Mouse (Mus musculus) heart, adult 9 months (tissue): ENCODE results near the gene Itgal.
A peak's percentile ranks its signal among the peaks of the same experiment; 100 is the strongest.
"Not testable (repeated sequence)": the region's sequence is repeated elsewhere in the genome, so short reads cannot be mapped to it uniquely, and the experiment has no call there.

ENCODE experiments used
- DNase-seq, 2 experiments: peaks; one replicate each; pipeline ENCODE4 v3.0.0; 2022; ENCODE audit warnings: low spot score in 2 of 2

Itgal gene

DNA sequence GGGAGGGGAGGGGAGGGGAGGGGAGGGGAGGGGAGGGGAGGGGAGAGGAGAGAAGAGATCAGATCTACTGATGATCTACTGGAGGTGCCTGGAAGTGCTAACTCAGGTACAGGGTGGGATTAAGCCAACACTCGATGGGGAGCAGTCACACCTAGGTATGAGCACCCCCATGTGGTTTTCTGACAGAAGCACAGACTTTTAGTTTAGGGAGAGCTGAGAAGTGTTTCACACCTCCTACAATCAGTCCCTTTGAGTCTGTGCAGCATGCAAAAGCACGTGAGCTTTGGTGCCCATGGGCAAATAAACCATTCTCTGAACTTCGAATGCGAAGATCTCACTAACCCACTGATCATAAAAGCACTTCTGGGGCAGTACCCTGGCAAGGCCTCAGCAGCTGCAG is 46.3 kb downstream of the Itgal start:
- no peak for DNase-seq

DNA sequence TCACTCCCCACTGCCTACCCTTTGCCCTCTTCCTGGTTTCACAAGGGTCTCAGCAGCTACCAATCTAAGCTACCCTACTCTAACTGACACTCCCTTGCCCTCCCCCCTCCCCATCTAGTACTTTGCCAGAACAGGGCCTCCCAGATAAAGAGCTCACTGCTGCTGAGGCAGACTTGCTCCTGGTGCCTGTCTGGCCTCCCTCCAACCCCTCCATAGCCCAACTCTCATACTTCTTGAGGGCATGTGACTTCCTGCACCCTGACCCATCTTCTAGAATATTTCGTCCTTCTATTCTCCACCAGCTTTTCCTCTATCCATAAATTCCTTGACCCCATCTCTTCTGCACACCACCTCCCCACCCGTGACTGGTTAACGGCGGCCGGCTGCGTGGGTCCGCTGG is 46.8 kb downstream of the Itgal start:
- DNase-seq = no peak

DNA sequence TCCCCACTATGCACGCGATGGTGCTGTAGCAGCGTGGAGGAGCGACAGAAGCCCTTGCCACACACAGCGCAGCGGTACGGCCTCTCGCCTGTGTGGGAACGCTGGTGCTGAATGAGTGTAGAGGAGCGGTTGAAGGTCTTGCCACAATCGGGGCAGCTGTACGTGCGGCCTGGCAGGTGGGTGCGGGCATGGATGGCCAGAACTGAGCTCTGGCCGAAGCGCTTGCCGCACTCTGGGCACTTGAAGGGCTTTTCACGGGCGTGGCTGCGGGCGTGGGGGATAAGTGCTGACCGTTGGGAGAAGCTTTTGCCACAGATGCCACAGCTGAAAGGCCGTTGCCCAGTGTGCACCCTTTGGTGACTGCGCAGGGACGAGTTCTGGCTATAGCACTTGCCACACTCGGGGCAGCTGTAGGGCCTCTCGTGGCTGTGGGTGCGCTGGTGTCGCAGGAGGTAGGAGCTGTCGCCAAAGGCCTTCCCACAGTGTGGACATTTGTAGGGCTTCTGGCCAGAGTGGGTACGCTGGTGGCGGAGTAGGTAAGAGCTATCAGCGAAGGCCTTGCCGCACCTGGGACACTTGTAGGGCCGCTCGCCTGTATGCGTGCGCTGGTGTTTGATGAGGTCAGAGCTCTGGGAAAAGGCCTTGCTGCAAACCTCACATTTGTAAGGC is 47.4 kb downstream of the Itgal start:
- no peak for DNase-seq

GRCm38 (mm10) chr7:127344371-127344770 is 48.3 kb downstream of the Itgal start:
- no peak for DNase-seq

- DNase-seq = no peak
These were observed 49.0 kb downstream of the Itgal start for GRCm38 (mm10) chr7:127345092-127345491.

- DNase-seq = peak; percentile 94 to 95
These were observed 49.7 kb downstream of the Itgal start, which contains the start of gene Zfp768 for GRCm38 (mm10) chr7:127345512-127346325. Zfp768 (minus strand) TSS chr7:127345589.

DNA sequence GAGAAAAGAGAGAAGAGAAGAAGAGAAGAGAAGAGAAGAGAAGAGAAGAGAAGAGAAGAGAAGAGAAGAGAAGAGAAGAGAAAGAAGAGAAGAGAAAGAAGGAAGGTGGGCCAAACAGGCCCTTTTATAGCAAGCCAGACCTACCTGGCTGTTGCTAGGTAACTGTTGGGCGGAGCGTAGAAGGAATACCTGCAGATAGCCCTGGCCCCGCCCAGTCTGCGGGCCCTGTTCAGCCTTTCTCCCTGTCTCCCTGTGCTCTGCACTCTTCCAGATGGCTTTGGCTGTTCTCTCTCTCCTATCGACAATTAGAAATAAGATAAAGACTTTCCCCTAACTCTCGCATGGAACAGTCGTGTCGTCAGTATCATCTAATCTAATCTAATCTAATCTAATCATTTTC is 50.6 kb downstream of the Itgal start:
- no peak for DNase-seq

GRCm38 (mm10) chr7:127351230-127352004 is 55.4 kb downstream of the Itgal start:
- DNase-seq = no peak

GRCm38 (mm10) chr7:127355796-127356195 is 59.7 kb downstream of the Itgal start:
- DNase-seq = no peak

DNA sequence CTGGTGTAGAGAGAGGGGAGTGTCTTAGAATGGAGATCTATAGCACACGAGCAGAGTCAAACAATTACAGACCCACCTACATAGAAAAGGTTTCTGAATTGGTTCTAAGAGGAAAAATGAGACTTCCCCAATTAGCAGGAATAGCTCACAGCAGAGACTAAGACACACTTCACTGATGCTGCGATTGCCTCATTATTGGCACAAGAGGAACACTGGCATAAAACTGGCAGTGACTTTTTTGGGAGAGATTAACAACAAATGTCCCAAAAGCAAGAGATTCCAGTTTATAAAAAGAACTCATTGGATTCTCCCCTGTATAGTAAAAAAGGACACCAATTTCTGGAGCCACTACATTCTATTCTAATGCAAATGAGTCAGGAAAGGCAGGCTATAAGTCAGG is 61.8 kb downstream of the Itgal start:
- no peak for DNase-seq

- DNase-seq = no peak
These were observed 62.4 kb downstream of the Itgal start for GRCm38 (mm10) chr7:127358472-127358871.

GRCm38 (mm10) chr7:127360265-127360664 is 64.2 kb downstream of the Itgal start:
- DNase-seq = no peak

DNA sequence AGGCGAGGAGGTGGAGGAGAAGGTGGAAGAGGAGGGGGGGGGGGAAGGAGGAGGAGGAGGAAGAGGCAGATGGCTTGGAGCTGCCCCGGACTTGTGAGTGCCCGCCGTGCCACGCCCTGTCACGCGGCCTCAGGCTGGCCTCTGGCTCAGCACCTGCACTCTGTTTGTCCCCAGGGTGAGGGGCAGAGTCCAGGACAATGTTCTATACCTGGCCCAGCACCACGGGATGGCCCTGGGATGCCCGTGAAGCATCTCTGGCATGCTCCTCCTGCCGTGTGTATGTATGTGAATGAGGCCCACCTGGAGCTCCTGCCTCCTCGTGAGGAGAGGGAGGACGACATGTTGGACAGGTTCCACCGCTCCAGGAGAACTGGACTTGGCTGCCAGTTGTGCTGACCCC is 65.4 kb downstream of the Itgal start:
- DNase-seq = no peak

- peak in 1 of 2 experiments; percentile 33 for DNase-seq
These were observed 66.4 kb downstream of the Itgal start for GRCm38 (mm10) chr7:127362418-127362817.

DNA sequence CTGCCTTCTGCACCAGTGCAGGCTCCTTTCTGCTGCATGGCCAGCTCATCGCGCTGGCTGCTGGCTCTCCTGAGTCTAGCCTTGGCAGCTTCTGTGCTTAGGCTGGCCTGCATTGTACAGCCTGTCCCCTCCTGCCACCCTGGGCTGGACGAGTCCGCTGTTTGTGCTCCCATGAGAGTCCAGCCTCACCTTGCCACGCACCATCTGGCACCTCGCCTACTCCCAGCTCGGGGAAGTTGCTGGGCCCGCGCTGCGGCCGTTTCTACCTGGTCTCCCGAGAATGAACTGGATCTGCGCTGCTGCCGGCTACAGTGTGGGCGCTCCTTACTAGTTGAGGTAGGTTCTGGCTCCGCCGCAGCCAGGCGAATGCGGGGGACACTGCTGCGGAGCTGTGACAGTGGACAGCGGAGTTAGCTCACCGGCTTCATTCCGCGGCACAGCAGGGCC is 67.4 kb downstream of the Itgal start:
- DNase-seq = no peak

DNA sequence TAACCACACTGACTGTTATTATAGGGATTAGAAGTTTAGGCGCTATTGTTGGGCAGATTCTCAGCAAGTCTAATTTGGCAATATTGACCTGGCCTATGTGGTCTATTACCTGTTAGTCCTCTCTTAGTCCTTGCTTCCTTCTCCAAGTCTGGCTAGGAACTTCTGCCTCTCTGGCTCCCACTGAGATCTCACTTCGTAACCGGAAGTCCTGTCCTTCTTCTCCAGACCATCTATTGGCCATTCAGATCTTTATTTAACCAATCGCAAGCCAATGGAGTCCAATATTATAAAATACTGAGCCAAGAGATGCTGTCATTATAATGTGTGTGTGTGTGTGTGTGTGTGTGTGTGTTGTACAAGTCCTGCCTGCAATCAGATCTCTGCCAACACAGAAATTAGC is 68.1 kb downstream of the Itgal start:
- peak; percentile 44 to 56 for DNase-seq

- DNase-seq = no peak
These were observed 70.2 kb downstream of the Itgal start for GRCm38 (mm10) chr7:127366249-127366648.

GRCm38 (mm10) chr7:127371213-127371612 is 75.2 kb downstream of the Itgal start:
- DNase-seq = no peak

DNA sequence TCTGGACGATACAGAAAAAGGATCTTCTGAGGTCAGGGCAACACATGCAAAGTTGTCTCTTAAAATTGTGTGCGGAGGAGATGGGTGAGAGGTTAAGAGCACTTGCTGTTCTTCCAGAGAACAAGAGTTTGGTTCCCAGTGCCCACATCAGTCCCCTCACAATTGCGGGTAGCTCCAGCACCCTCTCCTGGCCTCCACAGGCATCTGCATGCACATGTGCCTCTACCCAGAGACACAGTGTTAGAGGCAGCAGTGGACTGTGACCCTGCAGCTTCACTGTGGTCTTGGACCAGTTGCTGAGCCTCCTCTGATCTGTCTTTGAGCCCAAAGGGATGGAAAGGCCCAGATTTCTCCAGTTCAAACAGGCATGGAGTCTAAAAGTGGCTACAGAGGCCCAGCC is 75.8 kb downstream of the Itgal start:
- not testable (repeated sequence) for DNase-seq

- DNase-seq = peak; percentile 96 to 97
These were observed 79.5 kb downstream of the Itgal start, which contains the start of gene Zfp747 for GRCm38 (mm10) chr7:127375271-127376245. Zfp747 (minus strand) TSS chr7:127376050.

DNA sequence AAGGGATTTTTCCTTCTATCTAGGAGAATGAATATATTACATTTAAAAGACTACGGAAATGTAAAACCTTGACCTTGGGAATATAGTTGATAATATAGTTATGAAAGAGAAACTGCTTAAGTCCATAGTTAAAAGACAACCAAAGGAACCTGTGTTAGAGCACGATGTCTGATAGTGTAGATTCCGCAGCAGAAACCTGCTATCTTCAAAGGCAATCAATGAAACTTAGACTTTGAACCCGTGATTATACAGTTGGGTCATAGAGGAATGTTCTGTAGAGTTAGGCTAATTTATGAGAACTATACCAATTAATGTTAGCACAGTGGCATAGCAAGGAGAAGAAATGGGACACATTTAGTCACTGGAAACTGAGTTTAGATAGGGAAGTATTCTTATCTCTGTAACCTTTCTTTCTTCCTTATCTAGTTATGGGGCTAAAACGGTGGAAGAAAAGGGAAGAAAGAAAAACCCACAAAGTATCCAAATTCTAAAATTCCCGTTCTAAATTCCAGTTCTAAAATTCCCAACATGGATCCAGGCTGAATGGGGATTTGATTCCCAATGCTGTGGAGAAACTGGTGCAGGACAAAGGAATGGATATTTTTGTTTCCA is 82.4 kb downstream of the Itgal start:
- no peak for DNase-seq
